Mouse (Mus musculus): ENCODE data around the gene Tapt1. TPM values are rescaled to one million over a fixed set of nuclear protein-coding genes. Genes with fewer than 3 reads are reported as not detected.

Gene Tapt1
- total and polyA plus RNA-seq, 2 experiments from 2014 or later: 27.3 to 52.4 TPM

GRCm38 (mm10) chr5:44250211-44250955 lies 24.0 kb upstream of the Tapt1 start:
- no peaks in the 10 kb centered on the region for H3K27me3 ChIP-seq (ENCODE audit: insufficient read depth, low read length)
- WGBS: 74% methylated on average over 5 of the region's 5 CpGs
- DNase-seq (ENCODE audit: low spot score) (peak; percentile 52), ATAC-seq (ENCODE audit: low FRiP score) (no peak)
- H3K9me3 ChIP-seq (ENCODE audit: low read length): no peaks in the 10 kb centered on the region
- H3K27ac ChIP-seq (ENCODE audit: low read depth, low read length): no peak overlapping the region
- no peak overlapping the region for H3K9ac ChIP-seq (replicated peaks; ENCODE audit: low read length, poor library complexity, severe bottlenecking)
- no peak overlapping the region for H3K4me3 ChIP-seq (ENCODE audit: low read depth, low read length)
- no peak overlapping the region for H3K4me2 ChIP-seq (ENCODE audit: low read depth, low read length, poor library complexity, severe bottlenecking)
- no peaks in the 10 kb centered on the region for H3K36me3 ChIP-seq (ENCODE audit: insufficient read depth, low read length)
- no peak for TF ChIP-seq CTCF (IDR thresholded peaks at IDR 0.05)
- H3K4me1 ChIP-seq (ENCODE audit: insufficient read depth, low read length): no peaks in the 10 kb centered on the region

- H3K4me3 ChIP-seq (ENCODE audit: low read depth, low read length): no peak overlapping the region
- no peaks in the 10 kb centered on the region for H3K36me3 ChIP-seq (ENCODE audit: insufficient read depth, low read length)
- 77% methylated on average over 6 of the region's 6 CpGs for WGBS
- no peaks in the 10 kb centered on the region for H3K27me3 ChIP-seq (ENCODE audit: insufficient read depth, low read length)
- TF ChIP-seq CTCF (IDR thresholded peaks at IDR 0.05): no peak
- H3K9me3 ChIP-seq (ENCODE audit: low read length): no peaks in the 10 kb centered on the region
- ATAC-seq (ENCODE audit: low FRiP score) (no peak), DNase-seq (ENCODE audit: low spot score) (no peak)
- no peak overlapping the region for H3K4me2 ChIP-seq (ENCODE audit: low read depth, low read length, poor library complexity, severe bottlenecking)
- H3K9ac ChIP-seq (replicated peaks; ENCODE audit: low read length, poor library complexity, severe bottlenecking): no peak overlapping the region
- no peak overlapping the region for H3K27ac ChIP-seq (ENCODE audit: low read depth, low read length)
- no peaks in the 10 kb centered on the region for H3K4me1 ChIP-seq (ENCODE audit: insufficient read depth, low read length)
Measured at GRCm38 (mm10) chr5:44249363-44249762, 22.9 kb upstream of the Tapt1 start.

DNA sequence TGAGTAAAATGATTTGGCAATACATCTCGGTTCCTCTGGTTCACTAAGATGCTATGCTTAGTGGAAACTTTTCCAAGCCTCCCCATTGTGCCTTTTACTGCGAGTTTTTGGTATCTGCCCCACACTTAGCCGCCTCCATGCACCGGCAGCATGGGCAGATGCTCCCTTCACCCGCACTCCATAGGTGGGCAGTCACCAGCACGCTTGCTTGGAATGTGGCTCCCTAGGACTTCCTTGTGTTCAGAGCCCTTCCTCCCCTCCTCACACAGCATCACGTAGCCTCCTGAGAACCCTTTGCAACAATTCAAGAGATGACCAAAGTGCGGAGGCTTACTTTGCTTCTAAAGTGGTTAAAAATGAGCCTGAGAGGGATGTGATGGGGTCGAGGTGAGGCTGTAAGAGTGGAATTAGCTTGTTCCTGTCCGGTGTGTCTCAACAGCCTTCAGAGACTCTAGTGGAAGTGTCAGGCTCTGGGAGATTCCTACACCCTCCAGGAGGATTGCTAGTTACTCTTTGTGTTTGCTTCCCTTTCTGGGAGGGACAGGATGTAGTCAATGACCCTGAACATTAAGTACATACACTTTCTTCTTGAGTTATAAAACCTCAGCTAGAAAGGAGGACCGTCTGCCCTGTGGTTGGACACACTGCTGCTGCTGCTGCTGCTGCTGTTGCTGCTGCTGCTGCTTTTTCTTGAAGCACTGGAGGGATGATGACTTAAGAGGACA lies 20.2 kb upstream of the Tapt1 start:
- Histone ChIP-seq H3K36me3 (ENCODE audit: insufficient read depth, low read length) (no peaks in the 10 kb centered on the region), H3K27me3 (ENCODE audit: insufficient read depth, low read length) (no peaks in the 10 kb centered on the region), H3K4me3 (ENCODE audit: low read depth, low read length) (no peak overlapping the region), H3K27ac (ENCODE audit: low read depth, low read length) (no peak overlapping the region), H3K4me1 (ENCODE audit: insufficient read depth, low read length) (no peaks in the 10 kb centered on the region), H3K4me2 (ENCODE audit: low read depth, low read length, poor library complexity, severe bottlenecking) (no peak overlapping the region), H3K9ac (replicated peaks; ENCODE audit: low read length, poor library complexity, severe bottlenecking) (no peak overlapping the region), H3K9me3 (ENCODE audit: low read length) (no peaks in the 10 kb centered on the region)
- TF ChIP-seq CTCF (IDR thresholded peaks at IDR 0.05): no peak
- 24% methylated on average over 11 of the region's 11 CpGs for WGBS
- ATAC-seq (ENCODE audit: low FRiP score) (no peak), DNase-seq (ENCODE audit: low spot score) (no peak)

DNA sequence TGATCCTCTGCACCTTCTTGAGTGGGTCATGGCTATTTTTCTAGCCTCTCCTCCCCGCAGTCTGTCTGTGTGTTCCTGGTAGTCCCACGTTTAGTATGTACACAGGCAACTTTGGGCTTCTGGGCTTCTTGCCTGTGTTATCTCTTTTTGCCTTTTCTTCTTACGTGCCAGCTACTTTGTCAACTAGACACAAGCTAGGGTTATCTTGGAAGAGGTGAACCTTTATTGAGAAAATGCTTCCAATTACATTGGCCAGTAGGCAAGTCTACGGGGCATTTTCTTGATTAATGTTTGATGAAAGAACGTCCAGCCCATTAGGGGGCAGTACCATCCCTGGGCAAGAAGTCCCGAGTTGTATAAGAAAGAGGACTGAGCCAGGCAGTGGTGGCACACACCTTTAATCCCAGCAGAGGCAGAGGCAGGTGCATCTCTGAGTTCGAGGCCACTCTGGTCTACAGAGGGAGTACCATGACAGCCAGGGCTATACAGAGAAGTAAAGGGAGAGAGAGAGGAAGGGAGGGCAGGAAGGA lies 18.5 kb upstream of the Tapt1 start:
- Histone ChIP-seq H3K27me3 (ENCODE audit: insufficient read depth, low read length) (no peaks in the 10 kb centered on the region), H3K36me3 (ENCODE audit: insufficient read depth, low read length) (no peaks in the 10 kb centered on the region), H3K9ac (replicated peaks; ENCODE audit: low read length, poor library complexity, severe bottlenecking) (no peak overlapping the region), H3K4me3 (ENCODE audit: low read depth, low read length) (no peak overlapping the region), H3K9me3 (ENCODE audit: low read length) (no peaks in the 10 kb centered on the region), H3K4me2 (ENCODE audit: low read depth, low read length, poor library complexity, severe bottlenecking) (no peak overlapping the region), H3K27ac (ENCODE audit: low read depth, low read length) (no peak overlapping the region), H3K4me1 (ENCODE audit: insufficient read depth, low read length) (no peaks in the 10 kb centered on the region)
- 79% methylated on average over 7 of the region's 7 CpGs for WGBS
- no peak for DNase-seq (ENCODE audit: low spot score)
- no peak for TF ChIP-seq CTCF (IDR thresholded peaks at IDR 0.05)
- no peak for ATAC-seq (ENCODE audit: low FRiP score)

GRCm38 (mm10) chr5:44242828-44243227 lies 16.4 kb upstream of the Tapt1 start:
- TF ChIP-seq CTCF (IDR thresholded peaks at IDR 0.05): no peak
- ATAC-seq (ENCODE audit: low FRiP score) (no peak), DNase-seq (ENCODE audit: low spot score) (no peak)
- no peaks in the 10 kb centered on the region for H3K9me3 ChIP-seq (ENCODE audit: low read length)
- H3K27me3 ChIP-seq (ENCODE audit: insufficient read depth, low read length): no peaks in the 10 kb centered on the region
- H3K4me2 ChIP-seq (ENCODE audit: low read depth, low read length, poor library complexity, severe bottlenecking): no peak overlapping the region
- no peaks in the 10 kb centered on the region for H3K36me3 ChIP-seq (ENCODE audit: insufficient read depth, low read length)
- no peak overlapping the region for H3K9ac ChIP-seq (replicated peaks; ENCODE audit: low read length, poor library complexity, severe bottlenecking)
- H3K27ac ChIP-seq (ENCODE audit: low read depth, low read length): no peak overlapping the region
- H3K4me3 ChIP-seq (ENCODE audit: low read depth, low read length): no peak overlapping the region
- H3K4me1 ChIP-seq (ENCODE audit: insufficient read depth, low read length): no peaks in the 10 kb centered on the region
- 92% methylated on average over 4 of the region's 4 CpGs for WGBS

- TF ChIP-seq CTCF (IDR thresholded peaks at IDR 0.05): no peak
- H3K27me3 ChIP-seq (ENCODE audit: insufficient read depth, low read length): no peaks in the 10 kb centered on the region
- DNase-seq (ENCODE audit: low spot score) (no peak), ATAC-seq (ENCODE audit: low FRiP score) (no peak)
- H3K4me3 ChIP-seq (ENCODE audit: low read depth, low read length): no peak overlapping the region
- WGBS: 90% methylated on average over 1 of the region's 1 CpGs
- no peak overlapping the region for H3K9ac ChIP-seq (replicated peaks; ENCODE audit: low read length, poor library complexity, severe bottlenecking)
- no peak overlapping the region for H3K27ac ChIP-seq (ENCODE audit: low read depth, low read length)
- no peaks in the 10 kb centered on the region for H3K36me3 ChIP-seq (ENCODE audit: insufficient read depth, low read length)
- no peaks in the 10 kb centered on the region for H3K4me1 ChIP-seq (ENCODE audit: insufficient read depth, low read length)
- H3K9me3 ChIP-seq (ENCODE audit: low read length): no peaks in the 10 kb centered on the region
- H3K4me2 ChIP-seq (ENCODE audit: low read depth, low read length, poor library complexity, severe bottlenecking): no peak overlapping the region
Measured at GRCm38 (mm10) chr5:44241726-44242125, 15.3 kb upstream of the Tapt1 start.
